Mouse (Mus musculus): Measurements from ENCODE around the gene Gh. TPM values are rescaled to one million over a fixed set of nuclear protein-coding genes. Genes with fewer than 3 reads are reported as not detected.

The Gh gene
- total RNA-seq, 2 experiments from 2014 or later = not detected

Other genes with a start within 250 kb of the Gh start
- gene Taco1, start 235.8 kb downstream of the Gh start, total RNA-seq (2021) = 10 to 100 TPM; 63.3 to 67.3 TPM
- gene Map3k3, start 217.3 kb downstream of the Gh start, total RNA-seq (2021) = 10 to 100 TPM; 38.7 to 44.4 TPM
- gene Gm10840, start 141.0 kb downstream of the Gh start, total RNA-seq (2021) = not detected
- gene Limd2, start 141.0 kb downstream of the Gh start, total RNA-seq (2021) = 1 to 10 TPM; 4.2 to 4.8 TPM
- 1 to 10 TPM; 7.2 to 8.2 TPM for gene Strada, start 99.7 kb downstream of the Gh start, total RNA-seq (2021)
- gene Ccdc47, start 85.5 kb downstream of the Gh start, total RNA-seq (2021) = 10 to 100 TPM; 72.5 to 82.4 TPM
- 10 to 100 TPM; 26.5 to 28.7 TPM for gene Ddx42, start 84.9 kb downstream of the Gh start, total RNA-seq (2021)
- gene Ftsj3, start 45.8 kb downstream of the Gh start, total RNA-seq (2021) = 10 to 100 TPM; 21.1 to 23.0 TPM
- 100 to 1,000 TPM; 102 to 105 TPM for gene Psmc5, start 45.7 kb downstream of the Gh start, total RNA-seq (2021)
- gene Smarcd2, start 28.9 kb downstream of the Gh start, total RNA-seq (2021) = 10 to 100 TPM; 19.1 to 19.9 TPM
- not detected for gene Tcam1, start 25.2 kb downstream of the Gh start, total RNA-seq (2021)
- gene Cd79b, start 12.9 kb upstream of the Gh start, total RNA-seq (2021) = 1 to 10 TPM; 1.9 to 3.0 TPM
- 10 to 100 TPM; 14.7 to 19.0 TPM for gene Scn4a, start 51.4 kb upstream of the Gh start, total RNA-seq (2021)
- under 1 TPM; 0.81 to 0.92 TPM for gene Prr29, start 63.6 kb upstream of the Gh start, total RNA-seq (2021)
- 10 to 100 TPM; 30.3 to 34.9 TPM for gene Icam2, start 86.2 kb upstream of the Gh start, total RNA-seq (2021)
- 10 to 100 TPM; 10.2 to 12.9 TPM for gene Ern1, start 186.0 kb upstream of the Gh start, total RNA-seq (2021)